Mouse (Mus musculus) hindbrain, embryonic 11.5 days (tissue): ENCODE measurements at regions not wholly inside any gene's neighbourhood (a gene's known extent, or its start where the extent isn't known, plus 50 kb on each side); places are given as distances from the start of the nearest gene placed in this dataset.

Experiments
- ATAC-seq: fragments of 200-750 bp; cut with Nextera tagmentation; 2 replicates; pipeline ENCODE4 v1.8.0; 2017; ENCODE audit warnings: mild to moderate bottlenecking, moderate TSS enrichment, moderate library complexity; ENCODE audit not compliant: low FRiP score
- DNase-seq: peaks from one replicate; pipeline ENCODE4 v3.0.0-alpha.2; 2015; ENCODE audit warnings: low spot score
- H3K27ac ChIP-seq: fragments of 300-500 bp; sonication (generic); 2 replicates; pipeline ENCODE4 v1.5.1; 2014; ENCODE audit warnings: mild to moderate bottlenecking, low read depth, low read length
- H3K27me3 ChIP-seq: fragments of 300-500 bp; sonication (generic); 2 replicates; pipeline ENCODE4 v1.6.1; 2014; ENCODE audit warnings: mild to moderate bottlenecking, low read length, moderate library complexity, mixed read lengths; ENCODE audit not compliant: control insufficient read depth, insufficient read depth
- H3K36me3 ChIP-seq: fragments of 300-500 bp; sonication (generic); 2 replicates; pipeline ENCODE4 v1.6.1; 2014; ENCODE audit warnings: mild to moderate bottlenecking, low read length, moderate library complexity, mixed read lengths; ENCODE audit not compliant: control insufficient read depth, insufficient read depth
- H3K4me1 ChIP-seq: fragments of 300-500 bp; sonication (generic); replicated peaks from 2 replicates; pipeline ENCODE4 v1.6.1; 2014; ENCODE audit warnings: low read length, mixed read lengths; ENCODE audit not compliant: control insufficient read depth, insufficient read depth
- H3K4me2 ChIP-seq: fragments of 300-500 bp; sonication (generic); replicated peaks from 2 replicates; pipeline ENCODE4 v1.6.1; 2014; ENCODE audit warnings: mild to moderate bottlenecking, low read depth, low read length
- H3K4me3 ChIP-seq: fragments of 300-500 bp; sonication (generic); 2 replicates; pipeline ENCODE4 v1.5.1; 2014; ENCODE audit warnings: low read depth, low read length
- H3K9ac ChIP-seq: fragments of 300-500 bp; sonication (generic); 2 replicates; pipeline ENCODE4 v1.6.1; 2014; ENCODE audit warnings: low read depth, low read length
- H3K9me3 ChIP-seq: fragments of 300-500 bp; sonication (generic); 2 replicates; pipeline ENCODE4 v1.6.1; 2016; ENCODE audit warnings: low read length; ENCODE audit not compliant: control insufficient read depth
- WGBS: fragments of 180-500 bp; shearing (Covaris S2); extraction: QIAGEN DNeasy Blood & Tissue Kit; methylation state at CpG from one replicate; pipeline ENCODE4 v1.1.7; 2014; 5-methylcytosine and 5-hydroxymethylcytosine counted together

- WGBS: 82% methylated on average over 3 of the region's 3 CpGs
- H3K9ac ChIP-seq: no peak overlapping the region
- ATAC-seq (no peak), DNase-seq (no peak)
- no peak overlapping the region for H3K4me2 ChIP-seq
- no peak overlapping the region for H3K4me3 ChIP-seq
- H3K9me3 ChIP-seq: no peaks in the 10 kb centered on the region
- H3K4me1 ChIP-seq: no peaks in the 10 kb centered on the region
- H3K36me3 ChIP-seq: no peaks in the 10 kb centered on the region
- H3K27me3 ChIP-seq: no peaks in the 10 kb centered on the region
- H3K27ac ChIP-seq: no peak overlapping the region
These were observed 357.3 kb downstream of the Prr30 start for GRCm38 (mm10) chr14:100842828-100843227.
